Mouse (Mus musculus) kidney, adult 10 weeks (tissue): ENCODE measurements around the gene Spag6l. TPM values are rescaled to one million over a fixed set of nuclear protein-coding genes. Genes with fewer than 3 reads are reported as not detected.

Experiments used
- polyA plus RNA-seq: library from polyadenylated mRNA; stranded (reverse); fragments of 350-450 nt; fragmentation: Illumina TruSeq; extraction: RNeasy Lipid Tissue Mini Kit (QIAGEN cat#74804); gene quantifications from one replicate; pipeline ENCODE4 v1.2.3, GENCODE M21; 2014; ENCODE audit warnings: low read depth, low replicate concordance

The Spag6l gene
- polyA plus RNA-seq = 2.5 TPM

DNA sequence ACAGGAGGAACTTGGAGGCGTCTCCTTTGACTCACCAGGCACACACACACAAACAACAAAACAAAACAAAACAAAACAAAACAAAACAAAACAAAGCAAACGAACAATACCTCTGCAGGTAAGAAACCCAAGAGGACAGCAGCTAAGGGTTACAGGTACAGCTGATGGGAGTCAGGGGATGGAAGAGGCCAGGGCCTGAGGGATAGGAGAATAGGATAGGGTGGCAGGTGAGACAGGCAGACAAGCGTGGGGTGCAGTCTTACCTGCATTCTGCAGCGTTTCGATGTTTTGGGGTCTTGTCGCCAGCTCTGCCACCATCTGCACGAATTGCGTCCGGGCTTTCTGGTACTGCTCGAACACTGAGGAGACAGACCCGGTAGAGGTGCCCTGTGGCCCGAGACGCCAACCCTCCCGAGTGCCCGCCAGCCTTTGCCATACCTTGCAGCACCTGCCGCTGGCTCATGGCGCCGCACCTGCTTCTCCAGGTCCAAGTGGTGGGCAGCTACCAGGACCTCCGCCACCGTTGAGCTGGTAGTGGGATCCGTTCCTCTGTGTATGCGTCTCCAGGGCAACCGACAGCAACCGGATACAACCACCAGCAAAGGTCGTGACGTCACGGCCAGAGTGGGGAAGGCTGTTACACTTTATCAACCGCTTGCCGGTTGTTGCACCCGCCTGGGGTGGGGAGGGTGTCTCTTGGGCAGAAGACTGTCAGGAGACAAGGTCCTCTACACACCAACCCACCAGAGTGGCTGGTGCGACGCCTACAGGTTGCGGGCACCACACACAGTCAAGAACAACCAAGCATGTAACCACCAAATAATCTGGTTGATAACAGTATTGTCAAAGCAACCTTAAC, at the start of gene Spag6l:
Gene Spag6l, minus strand, starts transcription at position 700 of the 859 bp plus-strand sequence.

DNA sequence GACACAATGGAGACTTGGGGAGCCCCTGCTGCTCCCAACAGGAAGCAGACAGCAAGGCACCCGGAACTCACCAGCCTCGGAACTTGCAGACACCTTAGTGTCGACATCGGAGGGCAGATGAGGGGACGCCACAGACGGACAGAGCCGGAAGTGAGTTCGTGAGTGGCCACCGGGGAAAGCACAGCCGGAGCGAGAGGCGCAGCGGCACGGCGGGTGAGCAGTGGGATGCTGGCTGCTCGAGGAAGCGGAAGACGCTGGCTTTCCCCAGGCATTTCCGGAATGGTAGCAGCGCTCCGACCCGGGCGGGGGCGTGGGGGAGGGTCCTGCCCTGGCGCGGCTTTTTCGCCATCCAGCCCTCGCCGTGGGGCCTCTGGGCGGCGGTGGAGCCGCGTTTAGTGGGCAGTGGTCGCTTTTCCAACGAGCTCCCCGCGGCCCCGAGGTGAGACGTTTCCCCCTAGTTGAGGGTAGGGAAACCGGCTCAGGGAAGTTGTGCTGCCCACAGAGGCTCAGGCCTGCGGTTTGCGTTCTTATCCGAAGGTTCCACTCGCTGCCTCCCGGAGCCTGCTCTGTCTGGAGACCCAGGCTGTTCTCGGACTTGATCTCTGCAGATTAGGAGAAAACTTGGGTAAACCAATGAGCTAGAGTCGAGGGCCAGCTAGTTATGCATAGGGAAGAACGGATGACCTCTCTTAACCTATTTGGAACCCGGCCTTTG, 41.5 kb upstream of the Spag6l start, which contains the start of the genes Top3b and Vpreb1:
Gene Top3b, plus strand, starts transcription at position 120 of the 715 bp plus-strand sequence.
Gene Vpreb1, minus strand, starts transcription at position 227 of the 715 bp plus-strand sequence.

DNA sequence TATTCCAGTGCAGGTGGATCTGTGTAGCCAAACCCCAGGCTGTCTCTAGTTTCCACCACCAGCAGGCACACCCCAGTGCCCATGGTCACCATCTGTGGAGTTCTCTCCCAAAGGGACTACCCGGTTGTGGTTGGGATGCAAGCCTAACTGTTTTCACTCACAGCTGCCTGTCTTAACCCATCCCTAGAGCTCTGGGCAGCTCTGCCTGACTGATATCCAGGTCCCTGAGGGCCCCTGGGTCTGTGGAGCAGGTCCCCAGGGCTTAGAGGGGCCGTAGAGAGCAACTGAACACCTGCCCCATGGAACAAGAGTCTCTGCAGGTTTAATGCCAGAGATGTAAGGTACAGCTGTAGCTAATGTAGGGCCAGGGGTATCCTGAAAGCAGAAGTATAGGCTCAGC, 34.7 kb upstream of the Spag6l start, which contains the start of gene Igll1:
Gene Igll1, minus strand, starts transcription at position 8 of the 400 bp plus-strand sequence.

Other genes with a start within 250 kb of the Spag6l start
- gene Fgd4, start 228.9 kb downstream of the Spag6l start, polyA plus RNA-seq = 50.1 TPM
- gene Olfr19, start 153.1 kb downstream of the Spag6l start, polyA plus RNA-seq = not detected
- not detected for gene Igll1, start 34.5 kb upstream of the Spag6l start, polyA plus RNA-seq
- gene Top3b, start 41.3 kb upstream of the Spag6l start, polyA plus RNA-seq = 14.5 TPM
- 0.69 TPM for gene Vpreb1, start 41.4 kb upstream of the Spag6l start, polyA plus RNA-seq
- 6.0 TPM for gene Ppm1f, start 67.0 kb upstream of the Spag6l start, polyA plus RNA-seq
- 232 TPM for gene Mapk1, start 153.9 kb upstream of the Spag6l start, polyA plus RNA-seq
- gene Ypel1, start 240.2 kb upstream of the Spag6l start, polyA plus RNA-seq = 0.85 TPM